Mouse (Mus musculus): ENCODE measurements at regions not wholly inside any gene's neighbourhood (a gene's known extent, or its start where the extent isn't known, plus 50 kb on each side); places are given as distances from the start of the nearest gene placed in this dataset.

DNA sequence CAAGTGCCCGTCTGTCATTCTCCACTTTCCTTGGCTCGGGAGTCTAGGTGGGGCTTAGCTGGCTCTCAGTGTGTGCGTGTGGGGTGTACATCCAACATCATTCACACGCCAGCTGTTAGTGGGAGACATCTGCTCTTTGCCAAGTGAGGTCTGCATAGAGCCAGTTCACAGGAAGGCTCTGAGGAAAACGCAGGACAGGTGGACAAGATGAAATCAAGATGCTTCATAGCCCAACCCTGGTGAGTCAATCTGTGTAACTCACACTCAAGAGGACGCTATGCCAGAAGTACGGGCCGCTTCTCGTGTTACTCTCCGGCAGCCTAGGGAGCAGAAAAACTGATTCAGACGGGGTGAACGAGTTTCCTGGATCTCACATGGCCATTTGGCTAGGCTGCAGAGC is 148.2 kb upstream of the Atp6ap2 start:
- TF ChIP-seq CTCF (IDR thresholded peaks at IDR 0.05), result no peak
- TF ChIP-seq EP300 (IDR thresholded peaks at IDR 0.05), result no peak
